17 mouse cellular contexts compared by ENCODE assay signal in the genomic region with DNA sequence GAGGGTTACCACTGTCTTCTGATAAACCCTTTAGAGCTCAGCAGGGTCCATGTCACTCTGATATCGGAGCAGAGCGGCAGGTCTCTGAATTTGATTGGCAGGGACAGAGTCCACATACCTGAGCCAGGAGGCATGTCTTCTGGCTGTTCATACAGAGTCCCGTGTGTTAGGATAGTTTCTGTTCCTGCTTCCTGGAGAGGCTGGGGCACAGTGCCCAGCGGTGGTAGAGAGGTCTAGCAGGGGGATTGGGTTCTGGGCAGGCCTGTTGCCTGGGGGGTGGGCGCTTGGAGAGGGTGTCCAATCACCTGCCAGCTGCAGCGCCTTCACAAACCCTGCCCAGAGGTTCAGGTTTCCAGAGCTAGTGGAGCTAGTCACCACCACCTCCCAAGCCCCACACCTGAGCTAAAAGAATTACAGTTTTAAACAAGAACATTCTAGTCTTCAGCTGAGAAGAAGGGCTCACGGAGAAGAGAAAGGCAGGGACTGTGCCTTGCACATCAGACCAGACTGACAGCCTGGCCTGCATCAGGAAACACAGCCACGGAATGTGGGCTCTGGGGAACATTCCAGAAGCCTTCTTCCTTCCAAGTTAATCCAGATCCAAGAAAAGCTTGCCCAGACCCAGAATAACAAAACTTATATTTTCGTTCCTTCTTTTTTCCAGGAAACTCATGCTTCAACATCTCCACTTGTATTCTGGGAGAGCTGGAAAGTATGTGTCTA. TPM values are rescaled to one million over a fixed set of nuclear protein-coding genes. Genes with fewer than 3 reads are reported as not detected.
DNase-seq lines count a peak whose midpoint lies in the region; ATAC-seq lines count a peak whose summit lies in the region.
"Had no signal": no experiment of that assay in that cellular context is flagged by ENCODE, and none has a peak within 500 bp of the region (broad histone marks: within the 10 kb centered on the region; RNA-seq: fewer than 3 reads in every experiment).

No protein-coding gene starts in this region.

- H3K4me2 ChIP-seq in embryonic facial prominence, embryonic 13.5 days, result peak overlapping the region; percentile 2
- H3K4me2 ChIP-seq in limb, embryonic 13.5 days (replicated peaks), result 0 out of 2 replicates have a peak overlapping the region, but pooled peaks have one; percentile 16
- peak overlapping the region; percentile 41 for H3K4me2 ChIP-seq in lung, embryonic 15.5 days
- H3K4me2 ChIP-seq in stomach, embryonic 15.5 days, result no peak overlapping the region
- H3K4me2 ChIP-seq in midbrain, embryonic 11.5 days, result no peak overlapping the region
- H3K4me2 ChIP-seq: forebrain, embryonic 13.5 days had no signal

- no peaks in the 10 kb centered on the region for H3K9me3 ChIP-seq in embryonic facial prominence, embryonic 13.5 days
- no peaks in the 10 kb centered on the region for H3K9me3 ChIP-seq in embryonic facial prominence, embryonic 10.5 days
- H3K9me3 ChIP-seq in limb, embryonic 13.5 days, result no peaks in the 10 kb centered on the region
- H3K9me3 ChIP-seq in limb, embryonic 10.5 days (replicated peaks), result no peaks in the 10 kb centered on the region
- no peaks in the 10 kb centered on the region for H3K9me3 ChIP-seq in lung, embryonic 15.5 days
- H3K9me3 ChIP-seq in stomach, embryonic 15.5 days, result no peaks in the 10 kb centered on the region
- no peaks in the 10 kb centered on the region for H3K9me3 ChIP-seq in midbrain, embryonic 11.5 days (ENCODE audit: control insufficient read depth, low read length)
- H3K9me3 ChIP-seq: forebrain, embryonic 13.5 days had no signal

- no peaks in the 10 kb centered on the region for H3K27me3 ChIP-seq in embryonic facial prominence, embryonic 13.5 days
- H3K27me3 ChIP-seq in embryonic facial prominence, embryonic 10.5 days (replicated peaks; ENCODE audit: low read depth, poor library complexity, severe bottlenecking), result no peaks in the 10 kb centered on the region
- H3K27me3 ChIP-seq in limb, embryonic 13.5 days, result no peaks in the 10 kb centered on the region
- H3K27me3 ChIP-seq in limb, embryonic 10.5 days (ENCODE audit: low read depth, poor library complexity, severe bottlenecking), result no peaks in the 10 kb centered on the region
- no peaks in the 10 kb centered on the region for H3K27me3 ChIP-seq in lung, embryonic 15.5 days
- 0 out of 2 replicates have a peak, but pooled peaks cover 5% of the 10 kb centered on the region for H3K27me3 ChIP-seq in stomach, embryonic 15.5 days (replicated peaks)
- H3K27me3 ChIP-seq in midbrain, embryonic 11.5 days (ENCODE audit: control insufficient read depth, insufficient read depth, low read length), result no peaks in the 10 kb centered on the region
- H3K27me3 ChIP-seq: forebrain, embryonic 13.5 days had no signal

- H3K27ac ChIP-seq in embryonic facial prominence, embryonic 13.5 days, result no peak overlapping the region
- no peak overlapping the region for H3K27ac ChIP-seq in embryonic facial prominence, embryonic 10.5 days (replicated peaks)
- H3K27ac ChIP-seq in limb, embryonic 13.5 days, result peak overlapping the region; percentile 39; the same call in 1 of the 2 replicates
- no peak overlapping the region; the same call in 1 of the 2 replicates for H3K27ac ChIP-seq in limb, embryonic 10.5 days
- H3K27ac ChIP-seq in lung, embryonic 15.5 days, result peak overlapping the region; percentile 58
- H3K27ac ChIP-seq in stomach, embryonic 15.5 days, result no peak overlapping the region
- no peak overlapping the region for H3K27ac ChIP-seq in midbrain, embryonic 11.5 days (ENCODE audit: low read depth, low read length)
- H3K27ac ChIP-seq: forebrain, embryonic 13.5 days; heart, adult 2 months had no signal

- no peak overlapping the region for H3K4me3 ChIP-seq in embryonic facial prominence, embryonic 13.5 days
- H3K4me3 ChIP-seq in embryonic facial prominence, embryonic 10.5 days, result no peak overlapping the region
- H3K4me3 ChIP-seq in limb, embryonic 13.5 days, result no peak overlapping the region
- no peak overlapping the region for H3K4me3 ChIP-seq in limb, embryonic 10.5 days
- H3K4me3 ChIP-seq in lung, embryonic 15.5 days, result no peak overlapping the region; the same call in 1 of the 2 replicates
- H3K4me3 ChIP-seq in stomach, embryonic 15.5 days (replicated peaks), result no peak overlapping the region
- H3K4me3 ChIP-seq in midbrain, embryonic 11.5 days (ENCODE audit: low read depth, low read length), result no peak overlapping the region
- H3K4me3 ChIP-seq: forebrain, embryonic 13.5 days; heart, adult 2 months had no signal

- ATAC-seq in embryonic facial prominence, embryonic 13.5 days (ENCODE audit: insufficient number of reproducible peaks, insufficient read depth, low FRiP score, low TSS enrichment, low read depth), result peak; percentile 67; the same call in 1 of the 2 replicates
- ATAC-seq in limb, embryonic 13.5 days (ENCODE audit: low FRiP score, low read depth), result no peak
- ATAC-seq in lung, embryonic 15.5 days (ENCODE audit: borderline replicate concordance, extremely low read depth, low FRiP score, low TSS enrichment), result peak; percentile 83
- ATAC-seq in stomach, embryonic 15.5 days (ENCODE audit: insufficient read depth, low FRiP score, low read depth), result peak; percentile 74
- ATAC-seq in midbrain, embryonic 11.5 days (ENCODE audit: low FRiP score), result no peak
- ATAC-seq: forebrain, embryonic 13.5 days; liver, postnatal 0 days; Patski had no signal

- DNase-seq in embryonic facial prominence, embryonic 10.5 days (ENCODE audit: low spot score), result no peak
- DNase-seq in limb, embryonic 10.5 days (ENCODE audit: low spot score), result no peak
- no peak for DNase-seq in midbrain, embryonic 11.5 days (ENCODE audit: low spot score, missing footprints)
- DNase-seq in urinary bladder, postnatal 36 days (ENCODE audit: low spot score in 2 of 2), result no peak
- DNase-seq: cerebellum, adult 8-10 months; heart, adult 2 months; heart, postnatal 14 days; liver, postnatal 0 days had no signal

- H3K9ac ChIP-seq in embryonic facial prominence, embryonic 13.5 days, result no peak overlapping the region
- H3K9ac ChIP-seq in limb, embryonic 13.5 days, result no peak overlapping the region
- H3K9ac ChIP-seq in lung, embryonic 15.5 days, result no peak overlapping the region
- no peak overlapping the region for H3K9ac ChIP-seq in stomach, embryonic 15.5 days
- no peak overlapping the region for H3K9ac ChIP-seq in midbrain, embryonic 11.5 days (ENCODE audit: low read length)
- H3K9ac ChIP-seq: forebrain, embryonic 13.5 days; liver, postnatal 0 days had no signal

- peaks cover 9% of the 10 kb centered on the region for H3K4me1 ChIP-seq in embryonic facial prominence, embryonic 13.5 days
- H3K4me1 ChIP-seq in embryonic facial prominence, embryonic 10.5 days, result no peaks in the 10 kb centered on the region
- H3K4me1 ChIP-seq in limb, embryonic 13.5 days, result peaks cover 10% of the 10 kb centered on the region
- H3K4me1 ChIP-seq in limb, embryonic 10.5 days, result peaks cover 6% of the 10 kb centered on the region
- peaks cover 3% of the 10 kb centered on the region; the same call in 1 of the 2 replicates for H3K4me1 ChIP-seq in lung, embryonic 15.5 days
- no peaks in the 10 kb centered on the region for H3K4me1 ChIP-seq in stomach, embryonic 15.5 days
- H3K4me1 ChIP-seq in midbrain, embryonic 11.5 days (ENCODE audit: control insufficient read depth, insufficient read depth, low read length), result no peaks in the 10 kb centered on the region
- H3K4me1 ChIP-seq: forebrain, embryonic 13.5 days had no signal

- WGBS in embryonic facial prominence, embryonic 13.5 days, result 53% methylated on average over 9 of the region's 9 CpGs
- 74% methylated on average over 9 of the region's 9 CpGs for WGBS in embryonic facial prominence, embryonic 10.5 days
- WGBS in limb, embryonic 13.5 days, result 59% methylated on average over 9 of the region's 9 CpGs
- 75% methylated on average over 9 of the region's 9 CpGs for WGBS in limb, embryonic 10.5 days
- 49% methylated on average over 9 of the region's 9 CpGs for WGBS in lung, embryonic 15.5 days
- 53% methylated on average over 9 of the region's 9 CpGs for WGBS in stomach, embryonic 15.5 days
- WGBS in midbrain, embryonic 11.5 days, result 76% methylated on average over 9 of the region's 9 CpGs

- H3K36me3 ChIP-seq in embryonic facial prominence, embryonic 13.5 days, result no peaks in the 10 kb centered on the region
- H3K36me3 ChIP-seq in embryonic facial prominence, embryonic 10.5 days (replicated peaks), result no peaks in the 10 kb centered on the region
- H3K36me3 ChIP-seq in limb, embryonic 13.5 days, result no peaks in the 10 kb centered on the region
- no peaks in the 10 kb centered on the region for H3K36me3 ChIP-seq in limb, embryonic 10.5 days
- H3K36me3 ChIP-seq in lung, embryonic 15.5 days, result no peaks in the 10 kb centered on the region
- no peaks in the 10 kb centered on the region for H3K36me3 ChIP-seq in stomach, embryonic 15.5 days
- H3K36me3 ChIP-seq in midbrain, embryonic 11.5 days (ENCODE audit: control insufficient read depth, insufficient read depth, low read length), result no peaks in the 10 kb centered on the region

RNA-seq across cellular contexts. Expression of gene Themis3, which starts 3.9 kb away (rescaled TPM):
- 0.13 and 0.30 TPM in 2 replicates for polyA plus RNA-seq in embryonic facial prominence, embryonic 13.5 days (2015; fragmentation: Nextera tagmentation; extraction: Ambion mirVana)
- polyA plus RNA-seq in embryonic facial prominence, embryonic 10.5 days (2016; fragmentation: Nextera tagmentation; extraction: Ambion mirVana), result not detected in 2 replicates
- polyA plus RNA-seq in limb, embryonic 13.5 days (2015; fragmentation: Nextera tagmentation; extraction: Ambion mirVana), result 0.08 and 0.10 TPM in 2 replicates
- not detected in 2 replicates for polyA plus RNA-seq in limb, embryonic 10.5 days (2016; fragmentation: Nextera tagmentation; extraction: Ambion mirVana)
- 0.40 and 0.60 TPM in 2 replicates for polyA plus RNA-seq in lung, embryonic 15.5 days (2015; fragmentation: Nextera tagmentation; extraction: Ambion mirVana)
- 0.36 and 0.49 TPM in 2 replicates for polyA plus RNA-seq in stomach, embryonic 15.5 days (2015; fragmentation: Nextera tagmentation; extraction: Ambion mirVana)
- not detected in 2 replicates for polyA plus RNA-seq in midbrain, embryonic 11.5 days (2014; fragmentation: Nextera tagmentation; extraction: Ambion mirVana)
- polyA plus RNA-seq: brain, embryonic 14.5 days; embryonic facial prominence, embryonic 11.5 days; forebrain, embryonic 13.5 days; heart, adult 2 months; midbrain, embryonic 14.5 days; Patski had no signal

Comparison
In these comparisons a context has a peak if more than half of its experiments do, and no peak if none do; other contexts are left out.
1. H3K27ac ChIP-seq: peak in limb, embryonic 13.5 days (single experiment) and lung, embryonic 15.5 days (single experiment); none in embryonic facial prominence, embryonic 13.5 days (single experiment), embryonic facial prominence, embryonic 10.5 days (single experiment), limb, embryonic 10.5 days (single experiment), stomach, embryonic 15.5 days (single experiment) and midbrain, embryonic 11.5 days (single experiment).
2. ATAC-seq: peak in embryonic facial prominence, embryonic 13.5 days (single experiment), lung, embryonic 15.5 days (single experiment) and stomach, embryonic 15.5 days (single experiment); none in limb, embryonic 13.5 days (single experiment) and midbrain, embryonic 11.5 days (single experiment).
3. H3K4me2 ChIP-seq: peak in embryonic facial prominence, embryonic 13.5 days (single experiment), limb, embryonic 13.5 days (single experiment) and lung, embryonic 15.5 days (single experiment); none in stomach, embryonic 15.5 days (single experiment) and midbrain, embryonic 11.5 days (single experiment).